Mouse (Mus musculus) cerebellum, adult 9-10 months (tissue): Measurements from ENCODE around the gene Tbc1d17.

Experiments
- DNase-seq: peaks from one replicate; pipeline ENCODE4 v3.0.0; 2022

Tbc1d17 gene

GRCm38 (mm10) chr7:44868919-44869696 is 20.2 kb upstream of the Tbc1d17 start:
- peak; percentile 76 for DNase-seq

DNA sequence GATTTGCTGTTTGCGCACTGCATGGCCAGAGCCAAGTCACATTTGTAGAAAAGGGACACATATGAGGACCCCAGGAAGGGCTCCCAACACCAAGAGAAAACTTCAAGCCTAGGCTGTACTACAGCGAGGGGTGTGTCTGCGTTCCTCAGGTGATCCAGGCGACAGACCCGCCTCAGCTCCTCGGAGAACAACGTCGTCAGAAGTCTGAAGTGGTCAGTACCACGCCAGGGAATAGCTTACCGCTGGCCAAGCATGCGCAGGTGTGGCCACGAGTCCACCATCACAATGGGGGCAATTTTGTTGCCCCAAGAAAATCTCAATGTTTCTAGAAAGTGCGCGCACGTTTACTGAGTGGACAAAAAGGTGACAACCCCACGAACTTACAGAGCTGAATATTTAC is 19.6 kb upstream of the Tbc1d17 start:
- no peak for DNase-seq

DNA sequence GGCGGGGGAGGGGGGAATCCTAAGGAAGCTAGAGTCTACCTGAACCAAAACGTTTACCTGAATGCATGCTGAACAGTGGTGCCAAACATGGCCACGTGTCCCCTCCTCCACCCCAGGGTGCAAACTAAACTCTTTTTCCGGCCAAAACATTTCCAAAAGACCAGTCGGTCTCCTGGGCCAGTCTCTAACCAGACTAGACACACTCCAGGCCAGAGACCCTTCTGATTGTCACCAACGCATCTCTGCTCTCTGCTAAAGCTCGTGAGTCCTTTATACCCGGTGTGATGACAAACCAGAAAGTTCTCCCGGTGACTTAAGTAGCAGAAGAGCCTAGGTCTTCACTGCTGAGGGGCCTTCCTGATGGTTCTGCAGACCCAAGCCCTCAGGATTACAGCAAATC is 18.9 kb upstream of the Tbc1d17 start:
- peak; percentile 57 for DNase-seq

DNA sequence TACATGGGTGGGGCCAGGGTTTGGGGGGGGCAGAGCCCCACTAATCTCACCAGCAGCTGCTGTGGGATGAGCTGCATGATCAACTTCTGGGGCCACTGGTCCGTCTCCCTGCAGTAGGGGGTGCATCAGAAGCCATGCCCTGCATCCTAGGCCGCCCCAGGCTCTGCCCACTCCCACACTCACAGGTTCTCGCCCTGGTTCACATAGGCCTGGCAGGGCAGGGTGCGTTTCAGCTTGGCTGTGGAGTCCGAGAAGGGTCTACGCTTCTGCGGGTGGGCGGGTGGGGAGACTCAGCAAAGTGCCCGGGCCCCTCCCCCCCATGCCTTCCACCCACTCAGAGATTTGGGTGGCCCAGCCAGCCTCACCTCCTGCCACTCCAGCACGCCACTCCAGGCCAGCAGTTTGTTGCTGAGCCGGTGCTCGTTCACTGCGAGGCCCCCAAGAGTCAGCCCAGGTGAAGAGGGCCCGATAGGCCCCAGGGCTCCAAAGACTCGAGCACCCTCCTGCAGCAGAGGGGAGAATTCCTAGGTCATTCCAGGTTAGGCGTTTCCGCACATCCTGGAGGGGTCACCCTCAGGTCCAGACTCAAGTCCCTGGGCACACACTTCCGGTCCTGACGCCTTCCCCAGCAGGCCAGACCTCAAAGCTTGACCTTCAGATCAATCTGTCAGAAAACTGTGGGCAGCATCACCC is 18.3 kb upstream of the Tbc1d17 start:
- DNase-seq, result peak; percentile 58

GRCm38 (mm10) chr7:44866276-44867009 is 17.6 kb upstream of the Tbc1d17 start:
- DNase-seq, result peak; percentile 63

DNA sequence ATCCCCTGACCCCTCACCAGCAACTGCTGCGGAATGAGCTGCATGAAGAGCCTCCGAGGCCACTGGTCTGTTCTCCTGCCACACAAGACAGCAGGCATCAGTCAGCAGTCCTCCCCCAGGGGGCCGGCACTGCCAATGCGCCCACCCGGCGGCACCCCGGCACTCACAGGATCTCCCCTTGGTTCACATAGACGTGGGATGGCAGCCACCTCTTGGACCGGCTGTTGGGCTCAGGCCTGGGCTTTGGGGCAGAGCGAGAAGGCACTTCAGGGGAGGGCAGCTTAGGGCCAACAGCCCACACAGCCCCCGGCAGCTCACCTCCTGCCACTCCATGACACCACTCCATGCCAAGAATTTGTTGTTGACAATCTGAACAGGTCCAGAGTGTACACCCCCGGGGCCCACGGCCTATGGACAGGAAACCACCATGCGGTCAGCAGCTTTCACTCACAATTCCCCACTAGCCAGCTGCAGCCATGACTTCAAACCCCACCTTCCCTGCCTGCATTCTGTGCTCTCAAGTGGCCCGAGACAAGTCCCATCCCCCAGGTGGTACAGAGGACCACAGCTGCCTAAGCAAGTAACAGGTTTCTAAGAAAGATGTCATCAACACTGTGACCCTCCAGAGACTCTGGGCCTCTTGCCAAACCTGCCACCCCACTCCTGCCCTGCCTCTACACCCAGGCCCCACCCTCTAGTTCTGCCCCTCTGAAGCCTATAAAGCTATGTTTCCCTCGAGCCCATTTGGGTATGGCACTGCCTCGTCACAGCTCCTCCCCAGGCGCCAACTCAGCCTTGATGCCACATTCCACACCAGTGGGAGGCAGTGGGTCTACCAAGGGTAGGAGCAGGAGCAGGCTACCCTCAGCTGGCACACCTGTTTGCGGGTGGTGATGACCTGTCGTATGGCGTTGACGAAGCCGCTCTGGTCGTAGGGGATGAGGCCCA is 16.0 kb upstream of the Tbc1d17 start:
- DNase-seq, result peak; percentile 59

GRCm38 (mm10) chr7:44863982-44864494 is 15.2 kb upstream of the Tbc1d17 start:
- no peak for DNase-seq

DNA sequence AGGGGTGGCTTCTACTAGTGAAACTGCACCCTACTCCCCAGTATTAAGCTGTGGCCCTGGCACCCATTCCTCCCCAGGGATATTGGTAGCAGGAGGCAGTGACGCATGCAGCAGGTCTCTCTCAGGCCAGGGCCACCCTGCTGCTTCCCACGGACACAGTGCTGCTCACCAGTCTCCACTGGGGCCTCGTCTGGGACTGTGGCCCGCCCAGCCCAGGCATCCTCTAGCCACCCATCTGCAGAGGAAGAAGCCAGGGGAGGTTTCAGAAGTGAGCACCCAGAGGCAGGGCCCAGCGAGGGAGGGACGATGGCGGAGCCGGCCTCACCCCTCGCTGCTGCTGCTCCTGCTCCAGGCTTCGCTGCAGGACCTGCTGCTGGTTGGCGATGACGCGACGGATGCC is 14.3 kb upstream of the Tbc1d17 start:
- no peak for DNase-seq

DNA sequence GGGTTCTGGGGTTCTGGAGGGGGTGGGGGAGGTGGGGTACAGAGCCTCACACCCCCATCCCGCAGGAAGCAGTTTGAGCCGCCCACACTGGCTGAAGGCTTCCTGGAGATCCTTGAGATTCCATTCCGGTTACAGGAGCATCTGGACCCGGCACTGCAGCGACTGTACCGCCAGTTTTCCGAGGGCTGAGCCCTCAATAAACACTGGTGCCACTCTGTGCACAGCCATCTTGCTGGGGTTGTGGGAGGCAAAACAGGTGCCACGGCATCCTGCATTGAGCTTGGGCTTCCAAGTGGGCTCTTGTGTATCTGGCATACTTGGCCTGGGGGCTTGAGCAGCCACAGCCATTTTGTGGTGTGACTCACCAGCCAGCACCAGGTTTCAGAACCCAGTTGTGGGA is 13.6 kb upstream of the Tbc1d17 start:
- no peak for DNase-seq

GRCm38 (mm10) chr7:44861429-44861816 is 12.5 kb upstream of the Tbc1d17 start:
- no peak for DNase-seq

- no peak for DNase-seq
Measured at GRCm38 (mm10) chr7:44860576-44861428, 11.9 kb upstream of the Tbc1d17 start.

GRCm38 (mm10) chr7:44859896-44860295 is 11.0 kb upstream of the Tbc1d17 start:
- DNase-seq, result no peak

DNA sequence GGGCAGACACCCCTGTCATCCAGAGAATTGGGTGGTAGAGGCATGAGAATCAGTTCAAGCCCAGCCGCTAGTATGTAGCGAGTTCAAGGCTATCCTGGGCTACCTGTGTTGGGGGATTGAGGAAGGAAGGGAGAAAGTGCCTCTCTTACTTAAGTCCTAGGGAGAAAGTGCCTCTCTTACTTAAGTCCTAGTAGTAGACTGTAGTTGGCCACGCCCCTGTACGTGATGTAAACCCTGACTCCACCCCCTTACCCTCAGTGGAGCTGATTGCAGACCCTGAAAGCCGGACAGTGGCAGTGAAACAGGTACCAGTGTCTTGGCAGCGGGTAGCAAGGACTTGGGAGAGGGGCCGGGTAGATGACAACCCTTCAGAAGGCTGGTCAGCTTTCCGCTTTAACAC is 9.0 kb upstream of the Tbc1d17 start:
- peak; percentile 76 for DNase-seq

DNA sequence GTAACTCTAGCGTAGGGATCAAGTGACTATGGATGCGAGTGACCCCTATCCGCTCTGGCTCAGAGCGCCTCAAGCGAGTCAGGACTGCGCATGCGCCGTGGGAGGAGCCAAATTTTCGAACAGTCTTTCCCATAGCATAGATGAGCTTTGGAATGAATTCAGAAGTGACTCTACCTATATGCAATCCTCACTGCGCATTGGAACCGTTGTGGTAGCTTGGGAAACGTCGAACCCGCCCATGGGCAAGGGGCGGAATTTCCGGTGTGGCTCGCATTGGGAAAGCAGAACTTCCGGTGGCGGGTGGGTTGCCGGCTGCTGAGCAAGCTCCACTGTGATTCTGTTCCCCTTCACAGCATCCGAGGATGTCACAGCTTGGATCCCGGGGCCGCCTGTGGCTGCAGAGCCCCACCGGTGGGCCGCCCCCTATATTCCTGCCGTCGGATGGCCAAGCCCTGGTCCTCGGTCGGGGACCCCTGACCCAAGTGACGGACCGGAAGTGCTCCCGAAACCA is 8.2 kb upstream of the Tbc1d17 start, which contains the start of gene Pnkp:
Pnkp (plus strand) TSS at position 98 of the 511 bp plus-strand sequence.
- peak; percentile 90 for DNase-seq

- DNase-seq, result no peak
Measured at GRCm38 (mm10) chr7:44856265-44856916, 7.5 kb upstream of the Tbc1d17 start.

DNA sequence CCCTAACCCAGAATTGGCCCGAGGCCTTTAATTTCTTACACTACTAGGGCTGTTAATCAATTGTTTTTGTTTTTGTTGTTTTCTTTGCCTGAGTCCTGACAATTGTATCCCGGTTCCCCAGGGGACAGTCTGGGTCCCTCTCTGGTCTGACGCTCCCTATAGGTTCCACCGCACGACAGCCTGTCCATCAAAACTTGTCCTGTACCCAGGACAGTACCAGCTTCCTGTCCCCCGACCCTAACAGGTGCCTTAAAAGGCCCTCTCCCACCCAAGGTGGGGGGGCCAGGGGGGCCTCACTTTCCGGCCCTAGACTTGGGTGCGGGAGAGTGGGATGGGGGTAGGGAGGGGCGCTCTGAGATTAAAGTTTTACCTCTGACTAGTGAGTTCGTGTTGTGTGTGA is 6.2 kb upstream of the Tbc1d17 start:
- peak; percentile 82 for DNase-seq

GRCm38 (mm10) chr7:44854356-44855031 is 5.6 kb upstream of the Tbc1d17 start:
- DNase-seq, result peak; percentile 82

- DNase-seq, result peak; percentile 70
Measured at GRCm38 (mm10) chr7:44853596-44854355, 4.9 kb upstream of the Tbc1d17 start.

- peak; percentile 65 for DNase-seq
Measured at GRCm38 (mm10) chr7:44853065-44853464, 4.2 kb upstream of the Tbc1d17 start.
